Mouse (Mus musculus): ENCODE data around the gene B9d2.

B9d2 gene

DNA sequence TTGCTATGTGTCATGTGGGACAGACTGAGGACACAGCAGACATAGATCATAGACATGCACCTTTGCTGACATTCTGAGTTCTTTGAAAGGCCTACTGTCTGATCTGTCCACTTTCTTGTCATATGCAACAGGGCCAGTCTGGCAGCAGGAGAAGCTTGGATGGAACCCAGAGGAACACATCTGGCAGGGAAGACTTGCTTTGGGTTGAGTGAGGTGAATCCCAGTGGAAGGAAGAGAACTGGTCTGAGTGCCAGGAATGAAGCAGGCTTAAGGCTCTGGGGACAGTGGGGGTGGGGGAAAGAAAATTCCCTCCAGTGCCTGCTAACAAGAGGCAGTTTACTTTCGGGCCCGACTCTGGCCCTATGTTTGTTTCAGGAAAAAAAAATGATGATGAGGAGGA, 49.3 kb downstream of the B9d2 start:
- DNase-seq (ENCODE audit: low spot score in 2 of 2) = no peak

DNA sequence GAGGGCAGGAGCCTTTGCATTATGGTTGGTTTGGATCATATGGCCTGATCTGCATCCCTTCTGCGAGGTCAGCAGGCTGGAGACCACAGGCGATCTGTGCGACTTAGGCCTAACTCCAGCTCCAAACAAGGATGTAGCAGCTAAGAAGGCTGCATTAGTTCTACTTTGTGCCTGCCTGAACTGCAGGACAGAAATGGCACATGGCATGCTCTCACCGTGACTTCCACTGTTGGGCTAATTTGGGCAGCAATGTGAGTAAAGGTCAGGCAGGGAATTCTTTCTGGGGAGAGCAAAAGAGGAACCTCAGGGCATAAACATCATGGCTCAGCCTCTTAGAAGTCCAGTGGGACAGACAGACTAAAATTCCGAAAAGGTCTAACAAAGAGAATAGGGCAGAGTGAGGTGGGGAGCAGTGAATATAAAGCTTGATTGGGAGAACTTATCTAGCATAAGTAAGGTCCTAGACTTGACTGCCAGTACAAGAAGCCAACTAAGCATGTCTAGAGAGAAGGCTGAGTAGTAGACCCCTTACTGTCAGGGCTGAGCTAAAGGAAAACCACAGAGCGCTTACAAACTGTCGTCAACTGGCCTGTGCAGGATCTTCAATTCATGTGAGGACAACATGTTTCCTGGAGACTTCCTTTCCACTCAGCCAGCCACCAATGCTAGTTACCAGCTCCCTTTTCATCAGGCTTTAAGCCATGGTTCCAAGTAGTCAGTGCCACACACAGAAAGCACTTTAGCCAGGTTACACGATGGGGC, 50.9 kb downstream of the B9d2 start:
- no peak for DNase-seq (ENCODE audit: low spot score in 2 of 2)

DNA sequence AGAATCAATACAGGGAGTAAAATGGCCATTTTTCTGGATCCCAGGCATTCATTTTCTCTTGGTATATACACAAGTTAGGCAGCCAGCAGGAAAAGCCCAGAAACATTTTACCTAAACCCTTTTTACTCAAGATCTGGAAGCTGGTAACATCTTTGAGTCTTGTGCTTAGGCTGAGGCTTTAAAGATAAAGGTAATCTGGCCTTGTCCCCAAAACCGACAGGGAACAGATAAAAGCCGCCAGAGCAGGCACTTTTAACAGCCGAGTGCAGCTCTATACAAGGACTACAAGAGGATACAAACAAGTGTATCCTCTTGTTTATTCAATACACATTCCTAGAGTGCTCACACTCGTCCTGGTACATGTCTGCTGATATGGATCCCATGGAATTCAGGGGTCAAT, 54.4 kb downstream of the B9d2 start:
- DNase-seq (ENCODE audit: low spot score in 2 of 2) = no peak
